Mouse (Mus musculus) liver, adult 2 months (tissue): Measurements from ENCODE around the gene Itpr2. TPM values are rescaled to one million over a fixed set of nuclear protein-coding genes. Genes with fewer than 3 reads are reported as not detected.
A peak's percentile ranks its signal among the peaks of the same experiment; 100 is the strongest.

Source experiments
- DNase-seq: peaks from one replicate; pipeline ENCODE4 v3.0.0-alpha.2; 2011; ENCODE audit warnings: low read depth, low spot score; ENCODE audit errors: extremely low read depth
- H3K27ac ChIP-seq: fragments of 200-500 bp; replicated peaks from 2 replicates; pipeline ENCODE4 v1.5.1; 2012; ENCODE audit warnings: low read depth, mild to moderate bottlenecking, control low read depth, inconsistent platforms, low read length; ENCODE audit not compliant: insufficient read depth
- H3K27me3 ChIP-seq: fragments of 200-500 bp; 2 replicates; pipeline ENCODE4 v1.6.1; 2012; ENCODE audit warnings: mild to moderate bottlenecking, moderate library complexity, low read length, inconsistent platforms; ENCODE audit not compliant: control insufficient read depth, insufficient read depth
- H3K36me3 ChIP-seq: fragments of 200-500 bp; 2 replicates; pipeline ENCODE4 v1.6.1; 2012; ENCODE audit warnings: low read length, inconsistent platforms; ENCODE audit not compliant: control insufficient read depth, insufficient read depth
- H3K4me1 ChIP-seq: fragments of 200-500 bp; 2 replicates; pipeline ENCODE4 v1.6.1; 2011; ENCODE audit warnings: low read length; ENCODE audit not compliant: control insufficient read depth, insufficient read depth
- H3K4me3 ChIP-seq: fragments of 200-500 bp; 2 replicates; pipeline ENCODE4 v1.5.1; 2011; ENCODE audit warnings: low read depth, mild to moderate bottlenecking, control low read depth, low read length, moderate library complexity; ENCODE audit not compliant: insufficient read depth
- H3K79me2 ChIP-seq: fragments of 200-500 bp; 2 replicates; pipeline ENCODE4 v1.6.1; 2012; ENCODE audit warnings: inconsistent platforms, mild to moderate bottlenecking, low read length, moderate library complexity; ENCODE audit not compliant: control insufficient read depth, insufficient read depth
- H3K9ac ChIP-seq: fragments of 200-500 bp; 2 replicates; pipeline ENCODE4 v1.6.1; 2012; ENCODE audit warnings: low read depth, mild to moderate bottlenecking, control low read depth, inconsistent platforms, low read length
- CTCF ChIP-seq: fragments of 200-500 bp; IDR thresholded peaks from 2 replicates; pipeline ENCODE4 v1.5.1; 2011; ENCODE audit warnings: low read depth, low read length, control low read depth
- POLR2A ChIP-seq: fragments of 200-500 bp; IDR thresholded peaks from 2 replicates; pipeline ENCODE4 v1.6.1; 2011; ENCODE audit warnings: low read length, control low read depth; ENCODE audit not compliant: insufficient read depth; ENCODE audit errors: extremely low read depth
- WGBS: fragments of 180-500 bp; shearing (Covaris S2); methylation state at CpG from one replicate; pipeline ENCODE4 v1.1.7; 2018; 5-methylcytosine and 5-hydroxymethylcytosine counted together
- polyA plus RNA-seq: library from polyadenylated mRNA; depleted of rRNA; stranded (reverse); fragments of >200 nt; gene quantifications from 2 replicates; pipeline ENCODE4 v1.2.3, GENCODE M21; 2012
- total RNA-seq: library from RNA; depleted of rRNA; stranded (reverse); fragments of >200 nt; gene quantifications from 2 replicates; pipeline ENCODE4 v1.2.3, GENCODE M21; 2014

The Itpr2 gene
- total and polyA plus RNA-seq, 2 experiments = 9.5 to 22.9 TPM

GRCm38 (mm10) chr6:146300961-146301360 is 201.1 kb downstream of the Itpr2 start:
- H3K36me3 ChIP-seq = peaks cover 11% of the 10 kb centered on the region
- no peaks in the 10 kb centered on the region for H3K27me3 ChIP-seq
- TF ChIP-seq CTCF (no peak), POLR2A (no peak)
- no peaks in the 10 kb centered on the region for H3K79me2 ChIP-seq
- H3K9ac ChIP-seq = no peak overlapping the region
- no peaks in the 10 kb centered on the region for H3K4me1 ChIP-seq
- no peak for DNase-seq
- no peak overlapping the region for H3K27ac ChIP-seq
- H3K4me3 ChIP-seq = no peak overlapping the region

GRCm38 (mm10) chr6:146298712-146299111 is 203.3 kb downstream of the Itpr2 start:
- no peaks in the 10 kb centered on the region for H3K27me3 ChIP-seq
- TF ChIP-seq POLR2A (no peak), CTCF (peak; percentile 44)
- H3K36me3 ChIP-seq = peaks cover 15% of the 10 kb centered on the region
- H3K4me1 ChIP-seq = no peaks in the 10 kb centered on the region
- no peak overlapping the region for H3K27ac ChIP-seq
- no peaks in the 10 kb centered on the region for H3K79me2 ChIP-seq
- H3K4me3 ChIP-seq = no peak overlapping the region
- DNase-seq = peak; percentile 15
- H3K9ac ChIP-seq = no peak overlapping the region

GRCm38 (mm10) chr6:146291036-146291435 is 211.0 kb downstream of the Itpr2 start:
- Histone ChIP-seq H3K4me3 (no peak overlapping the region), H3K79me2 (no peaks in the 10 kb centered on the region), H3K27ac (no peak overlapping the region), H3K9ac (no peak overlapping the region), H3K36me3 (peaks cover 22% of the 10 kb centered on the region), H3K4me1 (no peaks in the 10 kb centered on the region), H3K27me3 (no peaks in the 10 kb centered on the region)
- WGBS = 97% methylated on average over 10 of the region's 10 CpGs
- no peak for DNase-seq
- TF ChIP-seq POLR2A (no peak), CTCF (no peak)

- Histone ChIP-seq H3K4me1 (no peaks in the 10 kb centered on the region), H3K27me3 (no peaks in the 10 kb centered on the region), H3K36me3 (peaks cover 17% of the 10 kb centered on the region), H3K79me2 (no peaks in the 10 kb centered on the region), H3K9ac (no peak overlapping the region), H3K27ac (no peak overlapping the region), H3K4me3 (no peak overlapping the region)
- no peak for DNase-seq
- TF ChIP-seq CTCF (no peak), POLR2A (no peak)
- 92% methylated on average over 10 of the region's 10 CpGs for WGBS
Measured at GRCm38 (mm10) chr6:146289801-146290200, 212.2 kb downstream of the Itpr2 start.

GRCm38 (mm10) chr6:146288266-146288665 is 213.8 kb downstream of the Itpr2 start:
- H3K27ac ChIP-seq = no peak overlapping the region
- H3K9ac ChIP-seq = no peak overlapping the region
- H3K27me3 ChIP-seq = no peaks in the 10 kb centered on the region
- H3K79me2 ChIP-seq = no peaks in the 10 kb centered on the region
- WGBS = 91% methylated on average over 5 of the region's 5 CpGs
- no peak overlapping the region for H3K4me3 ChIP-seq
- peak; percentile 5 for DNase-seq
- TF ChIP-seq POLR2A (no peak), CTCF (peak; percentile 25; the same call in 1 of the 2 replicates)
- H3K4me1 ChIP-seq = no peaks in the 10 kb centered on the region
- peaks cover 19% of the 10 kb centered on the region for H3K36me3 ChIP-seq

- H3K4me1 ChIP-seq = no peaks in the 10 kb centered on the region
- no peak overlapping the region for H3K4me3 ChIP-seq
- 95% methylated on average over 11 of the region's 11 CpGs for WGBS
- no peaks in the 10 kb centered on the region for H3K79me2 ChIP-seq
- no peak overlapping the region for H3K27ac ChIP-seq
- peaks cover 7% of the 10 kb centered on the region for H3K36me3 ChIP-seq
- no peaks in the 10 kb centered on the region for H3K27me3 ChIP-seq
- no peak for TF ChIP-seq POLR2A
- TF ChIP-seq CTCF = no peak
- DNase-seq = no peak
- H3K9ac ChIP-seq = no peak overlapping the region
Measured at GRCm38 (mm10) chr6:146284921-146285565, 217.0 kb downstream of the Itpr2 start.
